Mouse (Mus musculus) lung, postnatal 0 days (tissue): ENCODE data around the gene Slc26a6.
A peak's percentile ranks its signal among the peaks of the same experiment; 100 is the strongest.

Source experiments
- CTCF ChIP-seq: IDR thresholded peaks from 2 replicates; pipeline ENCODE4 v1.5.1; 2016; ENCODE audit warnings: antibody characterized with exemption, mild to moderate bottlenecking
- EP300 ChIP-seq: IDR thresholded peaks from 2 replicates; pipeline ENCODE4 v1.6.1; 2016; ENCODE audit warnings: antibody characterized with exemption, mild to moderate bottlenecking, control low read depth

DNA sequence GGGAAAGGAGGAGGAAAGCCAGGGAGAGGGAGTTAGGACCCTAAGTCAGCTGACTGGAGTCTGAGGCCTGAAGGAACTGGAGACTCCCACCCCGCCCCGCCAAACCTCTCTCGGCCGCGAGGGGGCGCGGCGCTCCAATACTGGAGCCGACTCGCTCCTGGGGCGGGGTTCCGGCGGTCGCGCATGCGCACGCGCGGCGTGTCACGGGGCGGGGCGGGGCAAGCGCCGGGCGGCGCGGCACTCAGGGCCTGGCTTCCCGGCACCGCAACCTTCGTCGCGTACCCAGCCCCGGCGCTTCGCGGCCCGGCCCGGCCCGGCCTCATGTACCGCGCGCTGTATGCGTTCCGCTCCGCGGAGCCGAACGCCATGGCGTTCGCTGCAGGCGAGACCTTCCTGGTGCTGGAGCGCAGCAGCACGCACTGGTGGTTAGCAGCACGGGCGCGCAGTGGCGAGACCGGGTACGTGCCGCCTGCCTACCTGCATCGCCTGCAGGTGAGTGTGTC lies 44.9 kb upstream of the Slc26a6 start, which contains the start of gene Nckipsd:
- peak; percentile 81 for TF ChIP-seq CTCF
- no peak for TF ChIP-seq EP300
